Mouse (Mus musculus) C2C12 (cell line): ENCODE data around the gene Tmppe.

Source experiments
- CEBPB ChIP-seq: IDR thresholded peaks from one replicate; pipeline ENCODE4 v1.6.1; 2011; ENCODE audit warnings: low read depth, mild to moderate bottlenecking, control low read depth, moderate library complexity
- CTCF ChIP-seq: IDR thresholded peaks from one replicate; pipeline ENCODE4 v1.5.1; 2011; ENCODE audit not compliant: control insufficient read depth, insufficient read depth, insufficient read length
- FOSL1 ChIP-seq: IDR thresholded peaks from one replicate; pipeline ENCODE4 v1.8.0; 2011; ENCODE audit warnings: mild to moderate bottlenecking, low read length; ENCODE audit not compliant: poor library complexity, insufficient read depth, severe bottlenecking
- MAX ChIP-seq: IDR thresholded peaks from one replicate; pipeline ENCODE4 v1.6.1; 2011; ENCODE audit warnings: mild to moderate bottlenecking, control low read depth
- MYOD1 ChIP-seq: IDR thresholded peaks from one replicate; pipeline ENCODE4 v1.6.1; 2011; ENCODE audit warnings: low read depth; ENCODE audit not compliant: control insufficient read depth, insufficient read length
- MYOG ChIP-seq: IDR thresholded peaks from one replicate; pipeline ENCODE4 v1.6.1; 2011; ENCODE audit not compliant: control insufficient read depth, insufficient read length; ENCODE audit errors: extremely low read depth
- USF1 ChIP-seq: IDR thresholded peaks from one replicate; pipeline ENCODE4 v1.6.1; 2011; ENCODE audit warnings: low read depth, mild to moderate bottlenecking, control low read depth, moderate library complexity

GRCm38 (mm10) chr9:114421045-114421444, 20.1 kb downstream of the Tmppe start:
- TF ChIP-seq USF1: no peak
- TF ChIP-seq CTCF: no peak
- TF ChIP-seq MYOD1: no peak
- TF ChIP-seq MAX: no peak
- no peak for TF ChIP-seq MYOG
- no peak for TF ChIP-seq FOSL1
- TF ChIP-seq CEBPB: no peak
